Mouse (Mus musculus): ENCODE data around the gene Ncam2.

GRCm38 (mm10) chr16:81202721-81203161, 2.2 kb downstream of the Ncam2 start:
- TF ChIP-seq EP300 (IDR thresholded peaks at IDR 0.05; ENCODE audit: low read depth) (no peak), CTCF (IDR thresholded peaks at IDR 0.05; ENCODE audit: low read depth) (no peak)
